Mouse (Mus musculus): Measurements from ENCODE around the gene S1pr1. TPM values are rescaled to one million over a fixed set of nuclear protein-coding genes. Genes with fewer than 3 reads are reported as not detected.

S1pr1 gene
- polyA plus RNA-seq, 1 experiment from 2014 or later, result 21.1 TPM

GRCm38 (mm10) chr3:115710051-115710450, 4.8 kb downstream of the S1pr1 start:
- no peak overlapping the region for H3K4me3 ChIP-seq (replicated peaks)
- WGBS, result 63% methylated on average over 2 of the region's 2 CpGs
- H3K4me2 ChIP-seq, result no peak overlapping the region
- H3K4me1 ChIP-seq, result peaks cover 11% of the 10 kb centered on the region
- no peak for ATAC-seq (replicated peaks; ENCODE audit: low FRiP score)
- H3K36me3 ChIP-seq, result no peaks in the 10 kb centered on the region
- 0 out of 2 replicates have a peak, but pooled peaks cover 2% of the 10 kb centered on the region for H3K27me3 ChIP-seq
- no peak overlapping the region for H3K9ac ChIP-seq
- no peaks in the 10 kb centered on the region for H3K9me3 ChIP-seq (replicated peaks)
- no peak overlapping the region for H3K27ac ChIP-seq

GRCm38 (mm10) chr3:115709118-115709574, 5.7 kb downstream of the S1pr1 start:
- H3K27ac ChIP-seq, result peak overlapping the region; percentile 54
- no peak; the same call in 1 of the 2 replicates for ATAC-seq (replicated peaks; ENCODE audit: low FRiP score)
- H3K4me3 ChIP-seq (replicated peaks), result no peak overlapping the region
- 0 out of 2 replicates have a peak, but pooled peaks cover 2% of the 10 kb centered on the region for H3K27me3 ChIP-seq
- H3K4me1 ChIP-seq, result peaks cover 10% of the 10 kb centered on the region
- H3K9ac ChIP-seq, result no peak overlapping the region
- 62% methylated on average over 6 of the region's 6 CpGs for WGBS
- no peaks in the 10 kb centered on the region for H3K9me3 ChIP-seq (replicated peaks)
- H3K36me3 ChIP-seq, result no peaks in the 10 kb centered on the region
- no peak overlapping the region for H3K4me2 ChIP-seq

GRCm38 (mm10) chr3:115706736-115707135, 8.1 kb downstream of the S1pr1 start:
- Histone ChIP-seq H3K4me2 (no peak overlapping the region), H3K27me3 (no peaks in the 10 kb centered on the region), H3K36me3 (no peaks in the 10 kb centered on the region), H3K4me1 (no peaks in the 10 kb centered on the region), H3K9ac (no peak overlapping the region), H3K4me3 (replicated peaks) (no peak overlapping the region), H3K9me3 (replicated peaks) (no peaks in the 10 kb centered on the region), H3K27ac (no peak overlapping the region)
- ATAC-seq (replicated peaks; ENCODE audit: low FRiP score), result no peak
- 97% methylated on average over 2 of the region's 2 CpGs for WGBS

- no peaks in the 10 kb centered on the region for H3K27me3 ChIP-seq
- no peak overlapping the region for H3K9ac ChIP-seq
- 74% methylated on average over 9 of the region's 9 CpGs for WGBS
- no peak overlapping the region for H3K27ac ChIP-seq
- H3K36me3 ChIP-seq, result no peaks in the 10 kb centered on the region
- no peaks in the 10 kb centered on the region for H3K9me3 ChIP-seq (replicated peaks)
- no peaks in the 10 kb centered on the region for H3K4me1 ChIP-seq
- ATAC-seq (replicated peaks; ENCODE audit: low FRiP score), result no peak
- H3K4me2 ChIP-seq, result no peak overlapping the region
- H3K4me3 ChIP-seq (replicated peaks), result no peak overlapping the region
Measured at GRCm38 (mm10) chr3:115704254-115704908, 10.5 kb downstream of the S1pr1 start.

- ATAC-seq (replicated peaks; ENCODE audit: low FRiP score), result no peak
- no peaks in the 10 kb centered on the region for H3K36me3 ChIP-seq
- no peak overlapping the region for H3K27ac ChIP-seq
- 92% methylated on average over 8 of the region's 8 CpGs for WGBS
- no peak overlapping the region for H3K4me3 ChIP-seq (replicated peaks)
- no peaks in the 10 kb centered on the region for H3K27me3 ChIP-seq
- H3K9me3 ChIP-seq (replicated peaks), result no peaks in the 10 kb centered on the region
- no peaks in the 10 kb centered on the region for H3K4me1 ChIP-seq
- H3K9ac ChIP-seq, result no peak overlapping the region
- H3K4me2 ChIP-seq, result no peak overlapping the region
Measured at GRCm38 (mm10) chr3:115703720-115704119, 11.2 kb downstream of the S1pr1 start.

- Histone ChIP-seq H3K4me1 (no peaks in the 10 kb centered on the region), H3K36me3 (no peaks in the 10 kb centered on the region), H3K4me2 (no peak overlapping the region), H3K9me3 (replicated peaks) (no peaks in the 10 kb centered on the region), H3K9ac (no peak overlapping the region), H3K27me3 (no peaks in the 10 kb centered on the region), H3K4me3 (replicated peaks) (no peak overlapping the region), H3K27ac (no peak overlapping the region)
- WGBS, result 66% methylated on average over 2 of the region's 2 CpGs
- ATAC-seq (replicated peaks; ENCODE audit: low FRiP score), result no peak
Measured at GRCm38 (mm10) chr3:115702089-115702488, 12.8 kb downstream of the S1pr1 start.

- no peaks in the 10 kb centered on the region for H3K27me3 ChIP-seq
- ATAC-seq (replicated peaks; ENCODE audit: low FRiP score), result no peak
- no peaks in the 10 kb centered on the region for H3K4me1 ChIP-seq
- 83% methylated on average over 8 of the region's 8 CpGs for WGBS
- H3K9me3 ChIP-seq (replicated peaks), result no peaks in the 10 kb centered on the region
- no peak overlapping the region for H3K4me3 ChIP-seq (replicated peaks)
- no peak overlapping the region for H3K9ac ChIP-seq
- H3K27ac ChIP-seq, result no peak overlapping the region
- H3K4me2 ChIP-seq, result no peak overlapping the region
- no peaks in the 10 kb centered on the region for H3K36me3 ChIP-seq
Measured at GRCm38 (mm10) chr3:115695194-115695891, 19.5 kb downstream of the S1pr1 start.

- Histone ChIP-seq H3K27me3 (no peaks in the 10 kb centered on the region), H3K4me1 (no peaks in the 10 kb centered on the region), H3K27ac (no peak overlapping the region), H3K36me3 (no peaks in the 10 kb centered on the region), H3K4me2 (no peak overlapping the region), H3K4me3 (replicated peaks) (no peak overlapping the region), H3K9ac (no peak overlapping the region), H3K9me3 (replicated peaks) (no peaks in the 10 kb centered on the region)
- whole genome bisulfite sequencing, result 73% methylated on average over 5 of the region's 5 CpGs
- ATAC-seq (replicated peaks; ENCODE audit: low FRiP score), result no peak
Measured at GRCm38 (mm10) chr3:115694168-115694567, 20.7 kb downstream of the S1pr1 start.

GRCm38 (mm10) chr3:115693390-115693789, 21.5 kb downstream of the S1pr1 start:
- H3K27me3 ChIP-seq, result no peaks in the 10 kb centered on the region
- no peak for ATAC-seq (replicated peaks; ENCODE audit: low FRiP score)
- no peak overlapping the region for H3K4me2 ChIP-seq
- H3K9ac ChIP-seq, result no peak overlapping the region
- 85% methylated on average over 12 of the region's 12 CpGs for WGBS
- H3K4me3 ChIP-seq (replicated peaks), result no peak overlapping the region
- no peak overlapping the region for H3K27ac ChIP-seq
- H3K4me1 ChIP-seq, result no peaks in the 10 kb centered on the region
- no peaks in the 10 kb centered on the region for H3K36me3 ChIP-seq
- H3K9me3 ChIP-seq (replicated peaks), result no peaks in the 10 kb centered on the region

GRCm38 (mm10) chr3:115692857-115693256, 22.0 kb downstream of the S1pr1 start:
- H3K27ac ChIP-seq, result no peak overlapping the region
- ATAC-seq (replicated peaks; ENCODE audit: low FRiP score), result no peak

GRCm38 (mm10) chr3:115692384-115692783, 22.5 kb downstream of the S1pr1 start:
- Histone ChIP-seq H3K36me3 (no peaks in the 10 kb centered on the region), H3K9ac (no peak overlapping the region), H3K27me3 (no peaks in the 10 kb centered on the region), H3K4me3 (replicated peaks) (no peak overlapping the region), H3K4me1 (no peaks in the 10 kb centered on the region), H3K4me2 (no peak overlapping the region), H3K27ac (no peak overlapping the region), H3K9me3 (replicated peaks) (no peaks in the 10 kb centered on the region)
- ATAC-seq (replicated peaks; ENCODE audit: low FRiP score), result no peak
- WGBS, result 95% methylated on average over 5 of the region's 5 CpGs

More at GRCm38 (mm10) chr3:115692857-115693256, 22.0 kb downstream of the S1pr1 start:
- H3K9me3 ChIP-seq (replicated peaks), result no peaks in the 10 kb centered on the region
- no peak overlapping the region for H3K4me3 ChIP-seq (replicated peaks)
- H3K9ac ChIP-seq, result no peak overlapping the region
- no peak overlapping the region for H3K4me2 ChIP-seq
- 63% methylated on average over 4 of the region's 4 CpGs for WGBS
- H3K27me3 ChIP-seq, result no peaks in the 10 kb centered on the region
- no peaks in the 10 kb centered on the region for H3K4me1 ChIP-seq
- H3K36me3 ChIP-seq, result no peaks in the 10 kb centered on the region

- H3K27me3 ChIP-seq, result no peaks in the 10 kb centered on the region
- no peak for ATAC-seq (replicated peaks; ENCODE audit: low FRiP score)
- H3K27ac ChIP-seq, result peak overlapping the region; percentile 33
- no peak overlapping the region for H3K4me3 ChIP-seq (replicated peaks)
- no peaks in the 10 kb centered on the region for H3K36me3 ChIP-seq
- 93% methylated on average over 1 of the region's 1 CpGs for WGBS
- no peaks in the 10 kb centered on the region for H3K4me1 ChIP-seq
- no peaks in the 10 kb centered on the region for H3K9me3 ChIP-seq (replicated peaks)
- no peak overlapping the region for H3K4me2 ChIP-seq
- no peak overlapping the region for H3K9ac ChIP-seq
Measured at GRCm38 (mm10) chr3:115689920-115690319, 25.0 kb downstream of the S1pr1 start.
